Mouse (Mus musculus): ENCODE results near the gene Angptl8. TPM values are rescaled to one million over a fixed set of nuclear protein-coding genes. Genes with fewer than 3 reads are reported as not detected.
A peak's percentile ranks its signal among the peaks of the same experiment; 100 is the strongest.

Angptl8 gene
- polyA plus RNA-seq, 1 experiment = not detected

- no peaks in the 10 kb centered on the region for H3K36me3 ChIP-seq (replicated peaks; ENCODE audit: low read length)
- H3K4me3 ChIP-seq (replicated peaks) = no peak overlapping the region
- no peaks in the 10 kb centered on the region for H3K9me3 ChIP-seq
- TF ChIP-seq FLI1 (IDR thresholded peaks at IDR 0.05; ENCODE audit: low read length) (no peak), GATA1 (IDR thresholded peaks at IDR 0.05; ENCODE audit: borderline replicate concordance, low read length) (no peak)
- H3K4me1 ChIP-seq = peaks cover 7% of the 10 kb centered on the region
- H3K27me3 ChIP-seq (replicated peaks) = peaks cover 34% of the 10 kb centered on the region
These were observed 5.4 kb upstream of the Angptl8 start for GRCm38 (mm10) chr9:21829834-21830460.

GRCm38 (mm10) chr9:21830461-21830850 lies 4.9 kb upstream of the Angptl8 start:
- TF ChIP-seq FLI1 (IDR thresholded peaks at IDR 0.05; ENCODE audit: low read length) = no peak
- TF ChIP-seq GATA1 (IDR thresholded peaks at IDR 0.05; ENCODE audit: borderline replicate concordance, low read length) = no peak
- H3K4me1 ChIP-seq = peaks cover 7% of the 10 kb centered on the region
- H3K4me3 ChIP-seq (replicated peaks) = no peak overlapping the region
- no peaks in the 10 kb centered on the region for H3K36me3 ChIP-seq (replicated peaks; ENCODE audit: low read length)
- H3K9me3 ChIP-seq = no peaks in the 10 kb centered on the region
- H3K27me3 ChIP-seq (replicated peaks) = peaks cover 30% of the 10 kb centered on the region

- H3K9me3 ChIP-seq = no peaks in the 10 kb centered on the region
- peaks cover 29% of the 10 kb centered on the region for H3K27me3 ChIP-seq (replicated peaks)
- no peak overlapping the region for H3K4me3 ChIP-seq (replicated peaks)
- no peak for TF ChIP-seq GATA1 (IDR thresholded peaks at IDR 0.05; ENCODE audit: borderline replicate concordance, low read length)
- TF ChIP-seq FLI1 (IDR thresholded peaks at IDR 0.05; ENCODE audit: low read length) = no peak
- H3K36me3 ChIP-seq (replicated peaks; ENCODE audit: low read length) = no peaks in the 10 kb centered on the region
- H3K4me1 ChIP-seq = peaks cover 7% of the 10 kb centered on the region
These were observed 4.4 kb upstream of the Angptl8 start for GRCm38 (mm10) chr9:21830936-21831335.

GRCm38 (mm10) chr9:21831558-21832240 lies 3.6 kb upstream of the Angptl8 start:
- Histone ChIP-seq H3K36me3 (replicated peaks; ENCODE audit: low read length) (no peaks in the 10 kb centered on the region), H3K9me3 (no peaks in the 10 kb centered on the region)
- TF ChIP-seq FLI1 (IDR thresholded peaks at IDR 0.05; ENCODE audit: low read length) = no peak
- TF ChIP-seq GATA1 (IDR thresholded peaks at IDR 0.05; ENCODE audit: borderline replicate concordance, low read length) = no peak

GRCm38 (mm10) chr9:21837690-21838089 lies 2.4 kb downstream of the Angptl8 start:
- Histone ChIP-seq H3K27me3 (replicated peaks) (peaks cover 21% of the 10 kb centered on the region), H3K4me1 (peaks cover 4% of the 10 kb centered on the region; the same call in 1 of the 2 replicates), H3K4me3 (replicated peaks) (peak overlapping the region; percentile 5), H3K9me3 (no peaks in the 10 kb centered on the region), H3K36me3 (replicated peaks; ENCODE audit: low read length) (no peaks in the 10 kb centered on the region)
- TF ChIP-seq GATA1 (IDR thresholded peaks at IDR 0.05; ENCODE audit: borderline replicate concordance, low read length) (no peak), FLI1 (IDR thresholded peaks at IDR 0.05; ENCODE audit: low read length) (no peak)

More at GRCm38 (mm10) chr9:21831558-21832240, 3.6 kb upstream of the Angptl8 start:
- H3K4me3 ChIP-seq (replicated peaks) = no peak overlapping the region
- H3K4me1 ChIP-seq = peaks cover 6% of the 10 kb centered on the region
- H3K27me3 ChIP-seq (replicated peaks) = peaks cover 30% of the 10 kb centered on the region

GRCm38 (mm10) chr9:21840115-21840787 lies 4.9 kb downstream of the Angptl8 start:
- Histone ChIP-seq H3K36me3 (replicated peaks; ENCODE audit: low read length) (no peaks in the 10 kb centered on the region), H3K9me3 (no peaks in the 10 kb centered on the region), H3K4me3 (replicated peaks) (no peak overlapping the region), H3K27me3 (replicated peaks) (peaks cover 24% of the 10 kb centered on the region), H3K4me1 (peaks cover 7% of the 10 kb centered on the region; the same call in 1 of the 2 replicates)
- TF ChIP-seq GATA1 (IDR thresholded peaks at IDR 0.05; ENCODE audit: borderline replicate concordance, low read length) (no peak), FLI1 (IDR thresholded peaks at IDR 0.05; ENCODE audit: low read length) (no peak)

- Histone ChIP-seq H3K4me1 (peaks cover 13% of the 10 kb centered on the region; the same call in 1 of the 2 replicates), H3K36me3 (replicated peaks; ENCODE audit: low read length) (no peaks in the 10 kb centered on the region), H3K27me3 (replicated peaks) (peaks cover 21% of the 10 kb centered on the region), H3K4me3 (replicated peaks) (no peak overlapping the region), H3K9me3 (no peaks in the 10 kb centered on the region)
- TF ChIP-seq FLI1 (IDR thresholded peaks at IDR 0.05; ENCODE audit: low read length) (no peak), GATA1 (IDR thresholded peaks at IDR 0.05; ENCODE audit: borderline replicate concordance, low read length) (no peak)
These were observed 6.0 kb downstream of the Angptl8 start for GRCm38 (mm10) chr9:21841340-21841739.

- no peaks in the 10 kb centered on the region for H3K9me3 ChIP-seq
- TF ChIP-seq GATA1 (IDR thresholded peaks at IDR 0.05; ENCODE audit: borderline replicate concordance, low read length) (no peak), FLI1 (IDR thresholded peaks at IDR 0.05; ENCODE audit: low read length) (no peak)
- peaks cover 15% of the 10 kb centered on the region for H3K27me3 ChIP-seq (replicated peaks)
- H3K4me3 ChIP-seq (replicated peaks) = no peak overlapping the region
- peaks cover 24% of the 10 kb centered on the region for H3K4me1 ChIP-seq
- no peaks in the 10 kb centered on the region for H3K36me3 ChIP-seq (replicated peaks; ENCODE audit: low read length)
These were observed 7.1 kb downstream of the Angptl8 start for GRCm38 (mm10) chr9:21842391-21842790.

- Histone ChIP-seq H3K36me3 (replicated peaks; ENCODE audit: low read length) (no peaks in the 10 kb centered on the region), H3K4me3 (replicated peaks) (no peak overlapping the region)
- TF ChIP-seq GATA1 (IDR thresholded peaks at IDR 0.05; ENCODE audit: borderline replicate concordance, low read length) (no peak), FLI1 (IDR thresholded peaks at IDR 0.05; ENCODE audit: low read length) (no peak)
These were observed 7.8 kb downstream of the Angptl8 start for GRCm38 (mm10) chr9:21843086-21843485.

More at GRCm38 (mm10) chr9:21843086-21843485, 7.8 kb downstream of the Angptl8 start:
- no peaks in the 10 kb centered on the region for H3K9me3 ChIP-seq
- H3K4me1 ChIP-seq = peaks cover 28% of the 10 kb centered on the region
- peaks cover 16% of the 10 kb centered on the region for H3K27me3 ChIP-seq (replicated peaks)

Data from megakaryocyte, embryonic 14.5 days (primary cell).